Mouse (Mus musculus) ES-Bruce4 (cell line): ENCODE measurements around the gene Fst.

ENCODE experiments used
- CTCF ChIP-seq: IDR thresholded peaks from one replicate; pipeline ENCODE4 v1.8.1; 2011; ENCODE audit warnings: low read depth, low read length
- EP300 ChIP-seq: IDR thresholded peaks from 2 replicates; pipeline ENCODE4 v1.6.1; 2011; ENCODE audit warnings: low read depth, low read length; ENCODE audit not compliant: insufficient read depth
- POLR2A ChIP-seq: IDR thresholded peaks from one replicate; pipeline ENCODE4 v1.8.1; 2011; ENCODE audit warnings: low read length; ENCODE audit not compliant: insufficient read depth

DNA sequence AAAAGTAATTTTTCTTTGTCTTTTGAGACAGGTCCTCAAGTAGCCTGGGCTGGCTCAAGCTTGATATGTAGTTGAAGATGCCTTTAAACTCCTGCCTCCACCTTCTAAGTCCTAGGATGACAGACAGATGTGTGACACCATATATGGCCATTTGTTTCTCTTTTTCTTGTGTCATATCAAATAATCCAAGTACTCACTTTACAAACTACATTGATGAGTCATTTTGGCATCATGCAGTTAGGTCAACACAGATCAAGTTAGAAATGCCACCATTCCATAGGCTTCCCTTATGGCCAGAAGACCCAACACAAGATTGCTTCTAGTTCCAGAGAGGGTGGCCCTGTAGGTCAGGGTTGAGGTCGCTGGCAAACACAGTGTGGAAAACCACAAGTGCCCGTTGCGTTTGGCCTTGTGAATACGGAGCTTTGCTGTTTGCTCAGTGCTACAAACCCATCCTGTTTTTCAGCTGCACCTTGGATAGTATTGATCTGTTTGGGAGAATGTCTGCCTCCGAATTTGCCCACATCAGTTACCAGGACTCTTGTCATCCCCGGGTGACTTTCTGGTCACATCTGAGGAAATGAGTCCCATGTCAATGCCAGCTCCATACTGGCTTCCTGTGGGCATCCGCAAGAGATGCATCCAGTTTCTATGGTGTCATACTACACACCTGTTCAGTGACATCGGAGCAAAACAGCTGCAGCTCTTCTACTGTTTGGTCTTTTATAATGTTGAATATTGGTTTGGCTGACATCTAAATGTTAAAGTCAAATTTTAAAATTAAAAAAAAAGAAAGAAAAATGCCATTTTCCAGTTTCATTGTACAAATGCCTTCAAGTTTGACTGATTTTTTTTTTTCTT lies 4.0 kb upstream of the Fst start:
- TF ChIP-seq CTCF (no peak), POLR2A (no peak), EP300 (no peak)
